Mouse (Mus musculus): ENCODE measurements around the gene Fer1l4.

- no peak for TF ChIP-seq CTCF (IDR thresholded peaks at IDR 0.05; ENCODE audit: control insufficient read depth, insufficient read depth, insufficient read length)
- TF ChIP-seq USF1 (IDR thresholded peaks at IDR 0.05; ENCODE audit: low read depth) = peak; percentile 27
- TF ChIP-seq MAX (IDR thresholded peaks at IDR 0.05) = no peak
- no peak for TF ChIP-seq CEBPB (IDR thresholded peaks at IDR 0.05; ENCODE audit: low read depth)
- no peak for TF ChIP-seq MYOG (IDR thresholded peaks at IDR 0.05; ENCODE audit: control insufficient read depth, extremely low read depth, insufficient read length)
- TF ChIP-seq MYOD1 (IDR thresholded peaks at IDR 0.05; ENCODE audit: control insufficient read depth, insufficient read length, low read depth) = no peak
- TF ChIP-seq FOSL1 (IDR thresholded peaks at IDR 0.05; ENCODE audit: insufficient read depth, low read length, poor library complexity, severe bottlenecking) = no peak
These were observed 34.8 kb upstream of the Fer1l4 start for GRCm38 (mm10) chr2:156087391-156088110.

Data from C2C12 (cell line).